8 mouse cellular contexts compared by ENCODE assay signal in the genomic region with DNA sequence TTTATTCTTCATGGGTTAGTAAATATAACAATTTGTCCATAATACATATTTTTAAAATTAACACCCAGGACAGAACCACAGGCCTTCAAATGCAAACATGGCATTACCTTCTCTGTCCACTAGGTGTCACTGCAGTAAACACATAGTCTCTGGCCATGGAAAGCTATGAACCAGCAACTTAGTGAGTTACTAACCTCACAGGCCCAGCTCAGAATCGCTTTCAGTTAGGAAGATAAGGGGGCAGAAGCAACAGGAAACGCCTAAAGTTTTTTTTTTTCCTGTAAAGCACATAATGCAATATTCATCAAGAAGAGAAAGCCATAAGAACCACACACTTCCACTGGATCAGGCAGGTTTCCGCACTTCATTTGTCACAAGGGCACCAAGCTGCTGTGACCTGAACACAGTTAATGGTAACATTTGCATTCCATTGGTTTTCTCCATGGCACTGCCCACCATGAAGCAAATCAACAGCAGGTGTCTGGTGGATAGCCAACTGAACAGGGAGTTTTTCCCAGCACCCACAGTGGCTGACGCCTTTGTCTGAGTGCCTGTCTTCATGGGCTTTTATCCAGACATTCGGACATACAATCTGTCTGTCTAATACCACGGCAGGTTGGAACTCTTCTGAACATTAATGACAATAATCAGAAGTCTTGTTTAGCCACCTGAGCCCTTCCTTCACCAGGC. TPM values are rescaled to one million over a fixed set of nuclear protein-coding genes. Genes with fewer than 3 reads are reported as not detected.
A peak's percentile ranks its signal among the peaks of the same experiment; 100 is the strongest.
DNase-seq lines count a peak whose midpoint lies in the region; ATAC-seq and TF ChIP-seq lines count a peak whose summit lies in the region.

No protein-coding gene starts in this region.

- H3K36me3 ChIP-seq in heart, embryonic 12.5 days = no peaks in the 10 kb centered on the region
- H3K36me3 ChIP-seq in small intestine, adult 2 months (ENCODE audit: control insufficient read depth, insufficient read depth, low read length) = no peaks in the 10 kb centered on the region

- DNase-seq in heart, adult 18-20 months = peak; percentile 37 to 73
- DNase-seq in NIH3T3 (ENCODE audit: low read depth) = peak; percentile 83
- DNase-seq in embryo, embryonic 10.5 days (ENCODE audit: low spot score) = peak; percentile 79
- peak; percentile 24 to 63 for DNase-seq in heart, postnatal 14 days
- peak; percentile 36 for DNase-seq in large intestine, adult 2 months (ENCODE audit: low read depth, low spot score)

- H3K9me3 ChIP-seq in heart, embryonic 12.5 days (replicated peaks) = no peaks in the 10 kb centered on the region

- no peak for TF ChIP-seq CTCF in small intestine, adult 2 months (IDR thresholded peaks at IDR 0.05; ENCODE audit: extremely low read depth, insufficient read length, insufficient replicate concordance, low read depth, low read length)

- H3K4me1 ChIP-seq in heart, embryonic 12.5 days (replicated peaks) = no peaks in the 10 kb centered on the region
- H3K4me1 ChIP-seq in small intestine, adult 2 months (ENCODE audit: control insufficient read depth, insufficient read depth, insufficient read length, low read length) = peaks cover 10% of the 10 kb centered on the region; the same call in 1 of the 2 replicates

- no peak overlapping the region for H3K27ac ChIP-seq in heart, embryonic 12.5 days (ENCODE audit: poor library complexity, severe bottlenecking)
- peak overlapping the region; percentile 92 for H3K27ac ChIP-seq in small intestine, adult 2 months (ENCODE audit: insufficient read depth, low read depth, low read length)

- H3K4me3 ChIP-seq in heart, embryonic 12.5 days = no peak overlapping the region
- no peak overlapping the region for H3K4me3 ChIP-seq in small intestine, adult 2 months (ENCODE audit: low read depth, low read length)

- no peak for TF ChIP-seq POLR2A in small intestine, adult 2 months (IDR thresholded peaks at IDR 0.05; ENCODE audit: low read depth, low read length)

- H3K9ac ChIP-seq in heart, embryonic 12.5 days = no peak overlapping the region

- WGBS in heart, embryonic 12.5 days = 52% methylated on average over 6 of the region's 6 CpGs
- 61% methylated on average over 6 of the region's 6 CpGs for WGBS in large intestine, adult 2 months
- 55% methylated on average over 6 of the region's 6 CpGs for WGBS in small intestine, adult 2 months

- intact Hi-C loops in heart, postnatal 14 days (cut with DNase I) = loop anchor here (2.0 to 10.0 kb wide), 5 partner anchors 46 to 314 kb away; no protein-coding TSS in a partner anchor

- no peaks in the 10 kb centered on the region for H3K27me3 ChIP-seq in heart, embryonic 12.5 days (replicated peaks)
- no peaks in the 10 kb centered on the region for H3K27me3 ChIP-seq in small intestine, adult 2 months (ENCODE audit: control insufficient read depth, insufficient read depth, low read length)

- no peak overlapping the region for H3K4me2 ChIP-seq in heart, embryonic 12.5 days

- no peak for ATAC-seq in heart, embryonic 12.5 days (ENCODE audit: insufficient number of reproducible peaks, low FRiP score)
- ATAC-seq in megakaryocyte-erythroid progenitor cell, adult 5-6 weeks (replicated peaks; ENCODE audit: low FRiP score, low TSS enrichment, poor library complexity, severe bottlenecking) = peak; percentile 84

RNA-seq across cellular contexts. Expression of a gene that starts 17.6 kb away (rescaled TPM):
- total RNA-seq in heart, adult 18-20 months (2021) = under 1 TPM in 1 of 2 experiments, not detected in 1; 0.26 TPM
- polyA plus RNA-seq in heart, embryonic 12.5 days (2016; fragmentation: Nextera tagmentation; extraction: Ambion mirVana) = 2.5 and 3.1 TPM in 2 replicates
- total RNA-seq in heart, postnatal 14 days (2021) = under 1 TPM; 0.32 to 0.38 TPM
- 0.78 and 0.96 TPM in 2 replicates for polyA plus RNA-seq in large intestine, adult 2 months (2012; rRNA removed)
- total RNA-seq in megakaryocyte-erythroid progenitor cell, adult 5-6 weeks (2014; fragmentation: Nextera tagmentation) = not detected in 2 replicates
- not detected in 2 replicates for total RNA-seq in megakaryocyte-erythroid progenitor cell, adult 5-6 weeks (2017)
- polyA plus RNA-seq in small intestine, adult 2 months (2012; rRNA removed) = 0.75 and 1.1 TPM in 2 replicates

RNA-seq across cellular contexts. Expression of a gene that starts 34.4 kb away (rescaled TPM):
- total RNA-seq in heart, adult 18-20 months (2021) = 100 to 1,000 TPM; 369 to 422 TPM
- 989 and 1,024 TPM in 2 replicates for polyA plus RNA-seq in heart, embryonic 12.5 days (2016; fragmentation: Nextera tagmentation; extraction: Ambion mirVana)
- total RNA-seq in heart, postnatal 14 days (2021) = 100 to 1,000 TPM; 545 to 681 TPM
- 1,802 and 2,724 TPM in 2 replicates for polyA plus RNA-seq in large intestine, adult 2 months (2012; rRNA removed)
- 645 and 809 TPM in 2 replicates for total RNA-seq in megakaryocyte-erythroid progenitor cell, adult 5-6 weeks (2014; fragmentation: Nextera tagmentation)
- 912 and 1,001 TPM in 2 replicates for total RNA-seq in megakaryocyte-erythroid progenitor cell, adult 5-6 weeks (2017)
- 962 and 2,171 TPM in 2 replicates for polyA plus RNA-seq in small intestine, adult 2 months (2012; rRNA removed)
